Mouse (Mus musculus) adrenal gland, adult (tissue): ENCODE data around the gene Naa80.

Experiments used
- DNase-seq, 2 experiments: peaks; one replicate each; pipeline ENCODE4 v3.0.0; 2022 to 2023; ENCODE audit warnings: low spot score in 1 of 2; ENCODE audit not compliant: inconsistent age in 2 of 2

The Naa80 gene

GRCm38 (mm10) chr9:107612191-107612944 is 33.7 kb downstream of the Naa80 start:
- DNase-seq = peak; percentile 99

- DNase-seq = no peak
Measured at GRCm38 (mm10) chr9:107612945-107613569, 34.4 kb downstream of the Naa80 start.

GRCm38 (mm10) chr9:107615035-107615434 is 36.3 kb downstream of the Naa80 start:
- no peak for DNase-seq

GRCm38 (mm10) chr9:107617461-107617860 is 38.8 kb downstream of the Naa80 start:
- DNase-seq = no peak

GRCm38 (mm10) chr9:107618098-107618497 is 39.4 kb downstream of the Naa80 start:
- DNase-seq = no peak

GRCm38 (mm10) chr9:107618778-107619545 is 40.3 kb downstream of the Naa80 start:
- peak; percentile 76 to 81 for DNase-seq

GRCm38 (mm10) chr9:107619546-107619879 is 40.8 kb downstream of the Naa80 start:
- DNase-seq = peak; percentile 74 to 76

- no peak for DNase-seq
Measured at GRCm38 (mm10) chr9:107620954-107621353, 42.3 kb downstream of the Naa80 start.

- peak in 1 of 2 experiments; percentile 61 for DNase-seq
Measured at GRCm38 (mm10) chr9:107624539-107624938, 45.9 kb downstream of the Naa80 start.

- no peak for DNase-seq
Measured at GRCm38 (mm10) chr9:107624951-107625350, 46.3 kb downstream of the Naa80 start.

- peak in 1 of 2 experiments; percentile 38 for DNase-seq
Measured at GRCm38 (mm10) chr9:107625351-107626128, 46.9 kb downstream of the Naa80 start.

- DNase-seq = peak in 1 of 2 experiments; percentile 28
Measured at GRCm38 (mm10) chr9:107626158-107626843, 47.6 kb downstream of the Naa80 start.

GRCm38 (mm10) chr9:107626844-107627277 is 48.2 kb downstream of the Naa80 start:
- peak; percentile 74 to 87 for DNase-seq

GRCm38 (mm10) chr9:107627387-107628255 is 48.9 kb downstream of the Naa80 start:
- DNase-seq = peak in 1 of 2 experiments; percentile 39

GRCm38 (mm10) chr9:107628721-107629410 is 50.2 kb downstream of the Naa80 start:
- peak; percentile 60 to 76 for DNase-seq

GRCm38 (mm10) chr9:107629411-107629730 is 50.7 kb downstream of the Naa80 start:
- no peak for DNase-seq

GRCm38 (mm10) chr9:107629901-107630425 is 51.3 kb downstream of the Naa80 start:
- peak in 1 of 2 experiments; percentile 47 for DNase-seq

- DNase-seq = peak in 1 of 2 experiments; percentile 46
Measured at GRCm38 (mm10) chr9:107630576-107630975, 51.9 kb downstream of the Naa80 start.
